Mouse (Mus musculus) heart, adult 9 months (tissue): ENCODE results near the gene Spata2.

Experiments
- DNase-seq, 2 experiments: peaks; one replicate each; pipeline ENCODE4 v3.0.0; 2022; ENCODE audit warnings: low spot score in 2 of 2

The Spata2 gene

DNA sequence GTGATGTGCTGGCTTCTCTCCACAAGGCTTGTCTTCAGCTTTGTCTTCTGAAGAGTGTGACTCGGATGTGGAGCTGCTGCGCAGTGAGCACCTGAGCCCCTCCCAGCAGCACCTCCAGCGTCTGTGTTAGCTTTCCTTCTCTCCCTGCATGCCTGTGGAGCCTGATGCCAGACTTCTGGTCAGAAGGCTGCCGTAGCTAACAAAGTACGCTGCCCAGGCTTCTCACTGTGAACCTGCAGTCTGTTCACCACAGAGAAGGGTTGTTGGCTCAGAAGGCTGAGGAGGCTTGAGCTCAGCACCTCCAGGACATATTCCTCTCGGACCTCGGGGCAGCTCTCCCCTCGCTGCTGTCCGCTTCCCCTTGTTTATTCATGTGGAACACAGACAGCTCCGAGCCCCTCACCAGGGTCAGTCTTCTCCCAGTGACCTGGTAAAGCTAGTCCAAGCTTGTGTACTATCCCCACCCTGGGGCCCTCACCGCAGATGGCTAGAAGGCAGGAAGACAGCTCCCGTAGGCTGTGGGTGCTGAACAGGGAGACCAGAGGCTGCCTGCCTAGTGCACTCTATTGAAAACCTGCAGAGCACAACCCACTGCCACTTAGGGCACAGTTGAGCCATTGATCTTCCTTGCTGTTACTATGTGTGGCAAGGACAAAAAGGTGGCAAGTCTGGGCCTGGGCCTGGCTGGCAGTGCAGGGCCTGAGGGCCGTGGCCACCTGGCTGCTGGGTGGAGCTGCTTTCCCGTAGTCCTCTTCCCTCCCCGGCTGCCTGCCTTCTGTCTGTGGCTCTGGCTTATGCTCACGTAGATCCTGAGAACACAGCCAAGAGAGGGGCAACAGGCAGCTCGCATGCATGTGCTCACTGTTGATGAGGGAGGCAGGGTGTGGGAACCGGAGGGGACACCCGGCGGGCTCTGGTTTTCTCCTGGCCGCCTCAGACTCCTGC is 43.1 kb downstream of the Spata2 start:
- DNase-seq = no peak

DNA sequence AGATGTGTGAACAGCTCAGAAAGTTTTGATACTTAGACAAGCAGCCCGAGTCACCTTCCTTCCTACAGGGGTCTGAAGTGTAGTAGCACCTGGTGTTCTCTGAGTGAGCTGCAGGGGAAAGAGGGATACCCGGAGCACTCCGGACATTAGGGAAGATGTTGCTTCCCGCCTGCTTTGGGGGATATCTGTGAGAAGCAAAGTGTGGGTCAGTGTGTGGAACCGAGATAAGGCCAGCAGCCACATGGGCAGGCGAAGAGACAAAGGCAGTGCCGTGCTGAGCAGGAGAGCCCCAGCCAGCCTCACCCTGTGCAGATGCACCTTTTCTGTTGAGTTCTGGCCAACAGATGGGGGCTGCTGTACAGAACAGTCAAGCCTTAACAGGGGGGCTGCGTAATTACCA is 45.1 kb downstream of the Spata2 start:
- DNase-seq = no peak

DNA sequence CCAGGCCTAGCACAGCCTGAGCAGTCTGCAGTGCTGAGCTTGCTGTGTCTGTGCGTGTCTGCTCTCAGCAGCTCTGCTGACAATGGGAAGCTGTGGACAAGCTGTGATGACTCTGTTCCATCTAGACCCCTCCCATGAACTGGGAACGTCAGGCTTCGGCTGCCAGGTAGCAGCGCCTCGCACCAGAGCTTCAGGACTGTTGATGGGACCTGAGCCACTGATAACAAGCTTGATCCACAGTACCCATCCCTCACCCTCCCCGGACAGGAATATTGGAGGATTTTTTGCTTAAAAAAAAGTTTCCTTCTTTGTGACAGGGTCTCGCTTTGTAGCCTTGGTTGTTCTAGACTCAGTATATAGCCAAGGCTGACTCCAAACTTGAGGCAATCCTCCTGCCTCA is 45.5 kb downstream of the Spata2 start:
- DNase-seq = no peak

DNA sequence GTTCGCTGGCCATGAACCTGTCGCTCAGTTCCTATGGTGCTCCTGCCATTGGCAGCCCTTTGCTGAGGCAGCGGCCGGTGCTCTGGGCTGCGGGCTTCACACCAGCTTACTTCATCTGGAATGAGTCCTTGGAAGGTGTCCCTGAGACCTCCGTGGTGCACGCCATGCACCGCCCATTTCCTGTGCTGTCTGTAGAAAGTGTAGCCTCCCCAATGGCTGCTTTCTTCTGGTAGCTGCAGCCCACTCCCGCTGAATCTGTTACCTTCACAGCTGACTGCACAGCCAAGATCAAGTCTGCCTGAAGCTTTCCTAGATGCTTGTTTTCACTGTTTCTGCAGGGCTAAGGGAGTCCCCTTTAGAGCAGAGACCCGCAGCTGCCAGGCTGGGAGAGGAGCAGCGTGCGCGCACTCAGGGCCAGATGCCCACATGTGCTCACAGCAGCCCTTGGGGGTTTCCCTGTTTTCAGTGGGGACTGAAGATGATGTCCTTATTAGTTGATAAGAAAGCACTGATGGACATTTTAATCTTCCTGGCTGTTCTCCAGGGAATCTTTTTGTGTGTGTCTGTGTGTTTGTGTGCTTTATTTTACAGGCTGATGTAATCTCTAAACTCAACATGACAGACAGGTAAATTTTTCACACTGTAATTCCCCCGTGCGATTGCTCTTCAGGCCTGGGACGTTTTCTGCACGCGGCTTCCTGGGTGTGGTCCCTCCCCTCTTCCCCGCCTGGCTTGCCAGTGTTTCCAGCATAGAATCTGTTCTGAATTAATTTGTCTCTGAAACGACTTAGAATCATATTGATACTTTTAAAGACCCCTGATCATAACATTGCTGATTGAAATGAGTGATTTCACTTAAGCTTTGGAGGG is 46.5 kb downstream of the Spata2 start:
- DNase-seq = no peak

DNA sequence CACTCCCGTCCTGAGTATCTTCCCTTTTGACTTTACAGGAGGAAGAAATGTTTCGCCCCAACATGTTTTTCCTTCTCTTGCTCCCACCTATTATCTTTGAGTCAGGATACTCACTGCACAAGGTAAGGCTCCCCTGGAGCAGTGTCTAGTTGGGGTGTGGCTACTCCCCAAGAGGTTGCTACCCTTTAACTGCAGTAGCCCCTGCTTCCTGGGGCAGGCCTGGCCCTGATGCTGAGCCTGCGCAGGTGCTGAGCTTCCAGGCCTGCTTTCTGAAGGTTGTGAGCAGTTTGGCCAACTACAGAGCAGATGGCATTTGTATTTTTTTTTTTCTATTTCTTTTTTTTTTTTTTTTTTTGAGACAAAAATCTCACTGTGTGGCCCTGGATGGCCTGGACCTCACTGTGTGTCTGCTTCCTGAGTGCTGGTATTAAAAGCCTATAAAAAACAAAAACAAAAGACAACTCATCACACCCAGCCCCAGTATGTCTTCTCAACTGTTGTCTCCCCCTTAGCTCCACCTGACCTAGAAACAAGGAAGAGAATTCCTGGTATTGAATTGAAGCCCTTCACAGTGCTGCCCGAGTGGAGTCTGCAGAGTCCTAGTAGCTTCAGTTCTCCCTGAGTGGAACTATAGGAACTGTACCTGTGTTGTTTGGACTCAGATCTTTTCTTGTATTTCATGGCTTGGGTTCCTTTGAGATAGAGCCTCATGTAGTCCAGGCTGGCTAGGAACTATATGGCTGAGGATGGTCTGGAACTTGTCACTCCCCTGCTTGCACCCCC is 49.1 kb downstream of the Spata2 start:
- DNase-seq = no peak

DNA sequence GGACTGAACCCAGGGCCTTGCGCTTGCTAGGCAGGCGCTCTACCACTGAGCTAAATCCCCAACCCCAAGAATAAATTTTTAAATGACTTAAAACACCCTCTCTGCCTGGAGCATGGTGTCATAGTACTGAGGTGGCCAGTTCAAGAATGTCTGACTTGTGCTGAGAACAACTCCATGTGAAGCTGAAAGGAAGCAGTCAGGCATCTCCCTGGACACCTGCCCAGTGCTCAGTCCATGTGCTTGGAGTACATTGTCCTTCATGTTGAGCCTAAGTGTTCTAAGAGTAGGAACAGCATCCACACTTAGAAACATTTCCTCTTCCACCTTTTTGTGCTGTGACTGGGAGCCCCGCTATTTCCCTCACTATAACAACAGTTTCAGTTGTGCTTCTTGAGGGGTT is 53.3 kb downstream of the Spata2 start:
- no peak for DNase-seq

DNA sequence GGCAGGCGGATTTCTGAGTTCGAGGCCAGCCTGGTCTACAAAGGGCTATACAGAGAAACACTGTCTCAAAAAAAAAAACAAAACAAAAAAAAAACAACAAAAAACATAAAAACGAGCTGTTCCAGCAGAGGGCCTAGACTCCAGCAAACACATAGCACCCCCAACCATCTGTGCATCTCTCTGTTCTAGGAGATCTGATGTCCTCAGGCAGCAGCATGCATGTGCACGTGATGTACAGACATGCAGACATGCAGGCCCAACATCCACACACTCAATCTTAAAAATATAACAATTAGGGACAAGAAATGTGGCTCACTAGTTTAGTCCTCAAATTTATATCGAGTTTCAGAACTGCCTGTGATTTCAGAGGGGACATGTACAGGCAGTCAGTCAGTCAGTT is 56.3 kb downstream of the Spata2 start:
- no peak for DNase-seq

DNA sequence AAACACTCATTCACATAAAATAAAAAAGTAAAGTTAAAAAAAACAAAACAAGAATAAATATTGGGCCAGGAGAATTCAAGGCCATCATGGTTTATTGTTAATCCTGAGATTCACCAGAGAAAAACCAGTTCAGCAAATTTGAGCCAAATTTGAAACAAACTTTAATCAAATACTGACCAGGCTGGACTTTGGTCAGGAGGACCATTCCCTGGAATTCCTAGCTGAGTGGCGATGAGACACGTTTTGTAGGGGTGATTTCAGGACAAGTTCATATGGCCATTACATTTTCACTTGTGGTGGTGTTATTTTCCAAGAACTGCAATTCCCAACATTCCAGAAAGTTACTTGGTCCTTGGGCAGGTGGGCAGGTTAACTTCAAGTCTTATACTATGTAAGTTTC is 57.1 kb downstream of the Spata2 start:
- no peak for DNase-seq

DNA sequence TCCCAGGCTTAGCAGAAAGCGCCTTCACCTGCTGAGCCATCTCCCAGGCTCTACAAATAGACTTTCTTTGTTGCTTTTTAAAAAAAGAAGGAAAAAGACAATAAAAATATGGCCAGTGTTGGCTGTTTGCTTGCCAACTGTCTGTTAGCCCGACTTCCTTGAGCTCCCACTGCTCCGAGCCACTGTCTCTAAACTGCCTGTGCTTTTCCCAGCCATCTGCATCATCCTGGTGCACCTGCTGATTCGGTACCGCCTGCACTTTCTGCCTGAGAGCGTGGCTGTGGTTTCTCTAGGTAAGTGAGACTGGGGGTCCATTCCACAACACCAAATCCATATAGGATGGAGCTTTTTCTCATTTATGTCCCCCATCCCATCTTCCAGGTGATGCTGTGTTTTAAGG is 58.1 kb downstream of the Spata2 start:
- no peak for DNase-seq

DNA sequence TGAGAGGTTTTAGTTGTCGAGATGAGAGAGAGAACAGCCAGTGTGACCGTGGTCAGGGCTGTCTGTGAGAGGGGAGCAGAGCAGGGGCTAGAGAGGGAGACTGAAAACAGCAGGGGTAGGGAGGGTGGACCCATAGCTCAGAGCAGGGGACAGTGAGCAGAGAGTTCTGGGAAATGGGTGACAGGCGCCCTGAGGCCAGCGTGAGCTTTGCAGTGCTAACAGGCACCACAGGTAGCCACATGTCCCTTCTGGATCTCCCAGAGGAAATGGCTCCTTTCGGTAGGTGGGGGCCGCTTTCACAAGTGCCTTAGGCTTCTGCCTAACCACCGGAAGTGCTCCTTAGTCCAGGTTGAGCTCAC is 61.3 kb downstream of the Spata2 start:
- DNase-seq = no peak
